Comparison of ENCODE assay signal across 1 mouse cellular context in genomic region chr8:84907037-84907436, GRCm38 (mm10).
TF ChIP-seq lines count a peak whose summit lies in the region.

No protein-coding gene starts in this region.

TF ChIP-seq in MEL, 35 proteins besides CTCF, POLR2A, EP300 and RAD21:
- TF ChIP-seq POLR2AphosphoS2 (IDR thresholded peaks at IDR 0.05; ENCODE audit: low read length) (peak; percentile 71), JUND (IDR thresholded peaks at IDR 0.05; ENCODE audit: low read depth, low read length) (no peak)
